Mouse (Mus musculus): ENCODE data around the gene F2rl1. TPM values are rescaled to one million over a fixed set of nuclear protein-coding genes. Genes with fewer than 3 reads are reported as not detected.

Gene F2rl1
- polyA plus RNA-seq, 1 experiment from 2014 or later, result 0.43 TPM

DNA sequence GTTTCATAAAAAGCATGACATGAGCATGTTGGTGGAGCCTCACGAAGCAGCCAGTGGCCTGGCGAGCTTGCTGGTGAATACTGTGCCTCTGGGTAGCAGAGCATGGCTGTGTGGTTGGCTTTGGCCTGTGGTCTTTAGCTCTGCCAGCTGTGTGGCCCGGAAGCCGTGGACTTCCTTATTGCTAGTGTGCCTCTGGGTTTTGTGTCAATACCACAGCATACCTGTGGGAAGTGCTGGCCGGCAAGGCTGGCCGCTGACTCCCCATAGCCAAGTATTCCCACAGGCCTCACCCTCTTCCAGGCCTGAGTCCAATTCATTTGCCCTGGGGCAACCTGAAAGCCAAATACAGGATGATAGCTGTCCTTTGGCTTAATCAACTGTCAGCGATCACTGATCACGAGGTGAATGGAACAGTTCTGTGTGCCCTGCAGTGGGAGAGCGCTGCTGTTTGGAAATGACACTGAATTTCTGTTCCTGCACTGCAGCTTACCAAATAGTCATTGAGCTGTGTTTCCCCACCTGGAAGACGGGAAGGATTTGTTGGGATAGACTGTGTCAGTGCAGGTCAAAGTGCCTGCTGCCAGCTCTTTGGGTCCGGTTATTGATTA, 29.0 kb upstream of the F2rl1 start:
- no peak for ATAC-seq (replicated peaks; ENCODE audit: low FRiP score)
- peaks cover 5% of the 10 kb centered on the region; the same call in 1 of the 2 replicates for H3K27me3 ChIP-seq (replicated peaks; ENCODE audit: control insufficient read depth, insufficient read depth, low read length)
- H3K27ac ChIP-seq (ENCODE audit: low read depth, low read length), result no peak overlapping the region
- WGBS, result 66% methylated on average over 11 of the region's 11 CpGs
- H3K4me2 ChIP-seq, result no peak overlapping the region
- DNase-seq (ENCODE audit: low spot score), result no peak
- H3K4me3 ChIP-seq (ENCODE audit: low read depth, low read length), result no peak overlapping the region
- H3K36me3 ChIP-seq (ENCODE audit: control insufficient read depth, insufficient read depth, low read length), result no peaks in the 10 kb centered on the region
- no peak overlapping the region for H3K9ac ChIP-seq (ENCODE audit: low read depth, low read length)
- H3K4me1 ChIP-seq (replicated peaks; ENCODE audit: control insufficient read depth, insufficient read depth, low read length), result no peaks in the 10 kb centered on the region
- no peaks in the 10 kb centered on the region for H3K9me3 ChIP-seq (ENCODE audit: control insufficient read depth, low read length)

DNA sequence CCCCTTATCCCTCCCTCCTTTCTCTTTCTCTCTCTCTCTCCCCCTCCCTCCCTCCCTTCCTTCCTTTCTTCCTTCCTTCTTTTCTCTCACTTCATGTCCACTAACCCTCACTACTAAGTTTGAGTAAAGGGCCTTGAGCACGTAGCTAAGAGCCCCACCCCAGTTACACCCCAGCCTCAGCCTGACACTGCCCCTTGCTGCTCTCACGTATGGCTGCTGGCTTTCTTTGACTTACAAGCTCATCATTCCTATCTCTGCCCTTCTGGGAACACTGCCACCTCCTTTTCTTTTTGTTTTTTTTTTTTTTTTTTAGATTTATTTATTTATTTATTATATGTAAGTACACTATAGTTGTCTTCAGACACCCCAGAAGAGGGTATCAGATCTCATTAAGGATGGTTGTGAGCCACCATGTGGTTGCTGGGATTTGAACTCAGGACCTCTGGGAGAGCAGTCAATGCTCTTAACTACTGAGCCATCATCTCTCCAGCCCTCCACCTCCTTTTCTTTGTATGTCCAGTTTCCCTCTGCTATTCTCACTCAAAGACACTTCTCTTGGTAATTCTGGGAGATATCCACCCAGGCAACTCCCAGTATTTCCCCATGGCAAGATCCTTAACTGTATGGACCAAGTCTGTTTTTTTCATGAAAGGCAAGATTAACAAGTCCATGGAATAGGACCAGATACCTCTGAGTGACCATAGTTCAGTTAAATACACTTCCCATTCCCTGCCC, 25.8 kb upstream of the F2rl1 start:
- Histone ChIP-seq H3K4me2 (no peak overlapping the region), H3K36me3 (ENCODE audit: control insufficient read depth, insufficient read depth, low read length) (no peaks in the 10 kb centered on the region), H3K4me3 (ENCODE audit: low read depth, low read length) (no peak overlapping the region), H3K27ac (ENCODE audit: low read depth, low read length) (no peak overlapping the region), H3K4me1 (replicated peaks; ENCODE audit: control insufficient read depth, insufficient read depth, low read length) (no peaks in the 10 kb centered on the region), H3K9me3 (ENCODE audit: control insufficient read depth, low read length) (no peaks in the 10 kb centered on the region), H3K9ac (ENCODE audit: low read depth, low read length) (no peak overlapping the region), H3K27me3 (replicated peaks; ENCODE audit: control insufficient read depth, insufficient read depth, low read length) (peaks cover 9% of the 10 kb centered on the region)
- WGBS, result 52% methylated on average over 2 of the region's 2 CpGs
- no peak for ATAC-seq (replicated peaks; ENCODE audit: low FRiP score)
- DNase-seq (ENCODE audit: low spot score), result no peak

DNA sequence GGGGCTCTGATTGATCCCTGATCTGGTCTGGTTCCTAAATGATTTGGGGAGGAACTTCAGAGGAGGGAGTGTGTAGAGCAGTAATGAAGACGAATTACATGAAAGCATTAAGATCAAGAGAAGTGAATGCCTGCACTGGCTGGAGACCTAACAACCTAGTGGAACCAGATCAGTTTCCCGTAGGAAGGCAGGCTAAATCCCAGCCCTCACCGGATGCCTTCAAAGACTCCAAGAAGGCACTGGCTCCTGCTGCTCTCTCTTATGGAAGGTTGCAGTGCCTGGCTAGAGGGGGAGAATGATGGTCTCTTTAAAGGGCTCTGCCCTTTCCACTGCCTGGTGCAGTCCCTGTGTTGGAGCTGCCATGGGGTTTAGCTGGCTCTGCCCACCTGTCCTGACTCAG, 24.4 kb upstream of the F2rl1 start:
- no peak for ATAC-seq (replicated peaks; ENCODE audit: low FRiP score)
- Histone ChIP-seq H3K36me3 (ENCODE audit: control insufficient read depth, insufficient read depth, low read length) (no peaks in the 10 kb centered on the region), H3K4me2 (no peak overlapping the region), H3K9ac (ENCODE audit: low read depth, low read length) (no peak overlapping the region), H3K4me3 (ENCODE audit: low read depth, low read length) (no peak overlapping the region), H3K4me1 (replicated peaks; ENCODE audit: control insufficient read depth, insufficient read depth, low read length) (no peaks in the 10 kb centered on the region), H3K9me3 (ENCODE audit: control insufficient read depth, low read length) (no peaks in the 10 kb centered on the region), H3K27me3 (replicated peaks; ENCODE audit: control insufficient read depth, insufficient read depth, low read length) (peaks cover 9% of the 10 kb centered on the region), H3K27ac (ENCODE audit: low read depth, low read length) (no peak overlapping the region; the same call in 1 of the 2 replicates)
- 27% methylated on average over 3 of the region's 3 CpGs for WGBS
- DNase-seq (ENCODE audit: low spot score), result no peak

DNA sequence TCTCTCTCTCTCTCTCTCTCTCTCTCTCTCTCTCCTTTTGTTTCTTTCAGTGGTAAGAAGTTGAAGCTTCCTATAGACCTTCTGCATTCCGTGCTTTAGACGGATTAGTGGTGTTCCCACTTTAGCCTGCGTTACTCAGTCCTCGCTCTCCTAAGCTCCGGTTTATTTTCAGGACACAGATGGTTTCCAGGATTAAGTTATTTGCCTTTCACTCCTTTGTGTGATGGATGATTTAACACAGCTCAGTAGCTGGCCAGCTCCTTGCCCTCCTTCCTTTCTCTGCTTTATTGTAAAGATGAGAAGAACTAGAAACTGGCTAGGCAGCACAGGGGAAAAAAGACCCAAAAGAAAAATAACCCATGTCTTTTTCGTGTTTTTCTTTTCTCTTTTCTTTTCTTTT, 23.8 kb upstream of the F2rl1 start:
- Histone ChIP-seq H3K36me3 (ENCODE audit: control insufficient read depth, insufficient read depth, low read length) (no peaks in the 10 kb centered on the region), H3K4me3 (ENCODE audit: low read depth, low read length) (no peak overlapping the region), H3K4me1 (replicated peaks; ENCODE audit: control insufficient read depth, insufficient read depth, low read length) (no peaks in the 10 kb centered on the region), H3K9ac (ENCODE audit: low read depth, low read length) (no peak overlapping the region), H3K4me2 (peak overlapping the region; percentile 52; the same call in 1 of the 2 replicates), H3K9me3 (ENCODE audit: control insufficient read depth, low read length) (no peaks in the 10 kb centered on the region), H3K27ac (ENCODE audit: low read depth, low read length) (no peak overlapping the region), H3K27me3 (replicated peaks; ENCODE audit: control insufficient read depth, insufficient read depth, low read length) (peaks cover 9% of the 10 kb centered on the region)
- DNase-seq (ENCODE audit: low spot score) (no peak), ATAC-seq (replicated peaks; ENCODE audit: low FRiP score) (no peak)
- WGBS, result 30% methylated on average over 6 of the region's 6 CpGs

DNA sequence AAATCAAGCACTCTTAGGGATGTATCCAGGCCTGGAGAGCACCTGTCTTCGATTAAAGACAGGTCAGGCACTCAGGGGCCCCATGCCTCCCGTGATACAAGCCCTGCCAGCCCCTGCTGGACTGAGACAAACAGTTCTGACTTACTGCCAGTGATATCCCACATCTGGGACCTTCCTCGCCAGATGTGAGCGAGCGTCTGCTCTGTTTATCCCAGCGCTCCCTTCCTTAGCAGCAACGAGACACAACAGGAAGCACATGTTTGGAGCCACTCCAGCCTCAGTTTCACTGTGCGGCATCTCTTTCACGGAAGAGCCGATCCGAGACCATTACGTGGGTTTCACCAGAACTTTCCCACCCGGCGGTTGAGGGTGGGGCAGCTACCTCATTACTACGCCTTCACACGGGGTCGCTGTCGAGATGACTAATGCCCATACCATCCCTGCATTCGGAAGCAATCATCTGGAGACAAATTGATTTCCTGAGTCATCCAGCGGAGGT, 23.3 kb upstream of the F2rl1 start:
- Histone ChIP-seq H3K36me3 (ENCODE audit: control insufficient read depth, insufficient read depth, low read length) (no peaks in the 10 kb centered on the region), H3K9me3 (ENCODE audit: control insufficient read depth, low read length) (no peaks in the 10 kb centered on the region), H3K4me1 (replicated peaks; ENCODE audit: control insufficient read depth, insufficient read depth, low read length) (no peaks in the 10 kb centered on the region), H3K9ac (ENCODE audit: low read depth, low read length) (no peak overlapping the region), H3K27ac (ENCODE audit: low read depth, low read length) (no peak overlapping the region), H3K27me3 (replicated peaks; ENCODE audit: control insufficient read depth, insufficient read depth, low read length) (peaks cover 9% of the 10 kb centered on the region), H3K4me3 (ENCODE audit: low read depth, low read length) (no peak overlapping the region), H3K4me2 (peak overlapping the region; percentile 52)
- ATAC-seq (replicated peaks; ENCODE audit: low FRiP score), result no peak
- 23% methylated on average over 20 of the region's 20 CpGs for WGBS
- no peak for DNase-seq (ENCODE audit: low spot score)

DNA sequence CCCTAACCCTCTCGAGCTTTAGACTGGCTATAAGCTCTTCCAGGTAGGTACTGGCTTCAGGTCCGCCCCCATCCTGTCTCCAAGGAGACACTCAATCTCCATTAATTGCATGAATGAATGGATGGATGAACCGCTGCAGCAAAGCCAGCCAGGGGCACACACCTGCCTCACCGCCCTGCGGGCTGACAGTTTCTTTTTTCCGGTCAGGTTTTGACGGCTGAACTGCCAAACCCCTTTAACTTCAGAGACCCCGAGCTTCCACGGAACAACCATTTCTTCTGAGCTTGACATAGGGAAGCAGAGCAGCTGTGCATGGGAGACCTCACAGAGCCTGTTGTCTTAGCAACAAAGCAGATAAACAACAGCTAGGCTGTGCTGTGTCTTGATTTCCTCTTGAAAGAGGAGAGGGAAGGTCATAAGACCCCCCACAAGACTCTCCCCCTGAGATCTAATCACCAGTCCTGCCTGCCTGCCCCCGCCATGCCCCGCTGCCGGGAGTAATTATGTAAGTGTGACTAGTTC, 22.1 kb upstream of the F2rl1 start:
- no peak overlapping the region for H3K4me2 ChIP-seq
- no peaks in the 10 kb centered on the region for H3K4me1 ChIP-seq (replicated peaks; ENCODE audit: control insufficient read depth, insufficient read depth, low read length)
- H3K9ac ChIP-seq (ENCODE audit: low read depth, low read length), result no peak overlapping the region
- ATAC-seq (replicated peaks; ENCODE audit: low FRiP score), result no peak
- H3K27ac ChIP-seq (ENCODE audit: low read depth, low read length), result no peak overlapping the region
- peaks cover 9% of the 10 kb centered on the region for H3K27me3 ChIP-seq (replicated peaks; ENCODE audit: control insufficient read depth, insufficient read depth, low read length)
- no peaks in the 10 kb centered on the region for H3K9me3 ChIP-seq (ENCODE audit: control insufficient read depth, low read length)
- H3K36me3 ChIP-seq (ENCODE audit: control insufficient read depth, insufficient read depth, low read length), result no peaks in the 10 kb centered on the region
- WGBS, result 45% methylated on average over 12 of the region's 12 CpGs
- no peak overlapping the region for H3K4me3 ChIP-seq (ENCODE audit: low read depth, low read length)
- no peak for DNase-seq (ENCODE audit: low spot score)

DNA sequence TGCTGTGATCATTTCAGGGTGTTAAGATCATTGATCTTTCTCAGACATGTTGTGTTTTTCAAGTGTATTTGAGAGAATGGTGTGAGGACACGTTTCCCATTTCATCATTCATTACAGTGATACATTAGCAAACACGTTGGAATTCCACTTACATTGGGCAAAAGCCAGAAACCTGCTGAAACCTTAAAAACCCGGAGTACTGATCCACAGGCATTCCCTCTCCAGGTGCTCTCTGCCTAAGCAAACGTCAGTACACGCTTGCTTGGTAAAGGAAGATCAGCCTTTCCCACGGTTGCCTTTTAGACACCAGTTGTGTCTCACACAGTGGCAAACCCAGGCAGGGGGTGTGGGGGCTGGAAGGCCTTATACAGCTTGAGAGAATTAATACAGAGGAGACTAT, 21.2 kb upstream of the F2rl1 start:
- H3K4me3 ChIP-seq (ENCODE audit: low read depth, low read length), result no peak overlapping the region
- no peak for DNase-seq (ENCODE audit: low spot score)
- H3K27ac ChIP-seq (ENCODE audit: low read depth, low read length), result no peak overlapping the region
- WGBS, result 70% methylated on average over 6 of the region's 6 CpGs
- H3K36me3 ChIP-seq (ENCODE audit: control insufficient read depth, insufficient read depth, low read length), result no peaks in the 10 kb centered on the region
- ATAC-seq (replicated peaks; ENCODE audit: low FRiP score), result no peak
- peaks cover 9% of the 10 kb centered on the region for H3K27me3 ChIP-seq (replicated peaks; ENCODE audit: control insufficient read depth, insufficient read depth, low read length)
- H3K9me3 ChIP-seq (ENCODE audit: control insufficient read depth, low read length), result no peaks in the 10 kb centered on the region
- H3K4me2 ChIP-seq, result no peak overlapping the region
- H3K4me1 ChIP-seq (replicated peaks; ENCODE audit: control insufficient read depth, insufficient read depth, low read length), result no peaks in the 10 kb centered on the region
- H3K9ac ChIP-seq (ENCODE audit: low read depth, low read length), result no peak overlapping the region

DNA sequence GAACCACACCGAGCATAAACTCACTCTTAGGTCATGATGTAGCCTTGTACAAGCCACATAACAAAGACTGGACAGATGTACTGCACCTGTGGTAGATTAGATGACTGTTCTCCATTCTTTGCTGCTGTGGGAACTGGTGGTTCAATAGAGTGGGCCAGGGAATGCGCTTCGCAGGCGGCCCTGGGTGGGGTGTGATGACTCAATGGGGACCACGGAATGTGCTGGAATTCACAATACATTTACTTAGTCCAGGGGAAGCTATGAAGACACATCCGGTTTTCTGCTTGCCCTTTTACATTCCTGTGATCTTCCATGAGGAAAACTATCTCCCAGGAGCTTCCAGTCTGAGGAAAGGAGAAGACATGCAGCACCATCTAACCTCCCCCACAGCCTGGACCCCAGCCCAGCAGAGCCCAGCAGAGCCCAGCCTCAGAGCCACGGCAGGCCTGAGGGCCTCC, 20.7 kb upstream of the F2rl1 start:
- Histone ChIP-seq H3K4me2 (no peak overlapping the region), H3K4me3 (ENCODE audit: low read depth, low read length) (no peak overlapping the region), H3K27ac (ENCODE audit: low read depth, low read length) (no peak overlapping the region), H3K27me3 (replicated peaks; ENCODE audit: control insufficient read depth, insufficient read depth, low read length) (peaks cover 9% of the 10 kb centered on the region), H3K4me1 (replicated peaks; ENCODE audit: control insufficient read depth, insufficient read depth, low read length) (no peaks in the 10 kb centered on the region), H3K9me3 (ENCODE audit: control insufficient read depth, low read length) (no peaks in the 10 kb centered on the region), H3K9ac (ENCODE audit: low read depth, low read length) (no peak overlapping the region), H3K36me3 (ENCODE audit: control insufficient read depth, insufficient read depth, low read length) (no peaks in the 10 kb centered on the region)
- no peak for ATAC-seq (replicated peaks; ENCODE audit: low FRiP score)
- 76% methylated on average over 7 of the region's 7 CpGs for WGBS
- DNase-seq (ENCODE audit: low spot score), result no peak
